Mouse (Mus musculus) MEL (cell line): ENCODE measurements at regions not wholly inside any gene's neighbourhood (a gene's known extent, or its start where the extent isn't known, plus 50 kb on each side); places are given as distances from the start of the nearest gene placed in this dataset.

Experiments
- DNase-seq: peaks from one replicate; pipeline ENCODE4 v3.0.0; 2011; ENCODE audit warnings: low read depth, low spot score
- H3K27ac ChIP-seq: 2 replicates; pipeline ENCODE4 v1.5.1; 2012; ENCODE audit warnings: low read depth, mild to moderate bottlenecking, control low read depth, low read length, moderate library complexity; ENCODE audit not compliant: control insufficient read depth
- H3K27me3 ChIP-seq, 2 experiments: fragments of 150-350 bp in 1 of 2; sonication (generic) in 1 of 2; 2 replicates each; pipeline ENCODE4 v1.6.1; 2012; ENCODE audit warnings: low read length in 2 of 2, mild to moderate bottlenecking in 2 of 2, improper control_type of control experiment in 1 of 2, moderate library complexity in 1 of 2; ENCODE audit not compliant: insufficient read depth in 2 of 2, control insufficient read depth in 1 of 2
- H3K36me3 ChIP-seq, 2 experiments: 2 replicates each; pipeline ENCODE4 v1.6.1; 2012 to 2014; ENCODE audit warnings: low read length in 2 of 2, improper control_type of control experiment in 1 of 2, inconsistent platforms in 1 of 2, mild to moderate bottlenecking in 1 of 2; ENCODE audit not compliant: insufficient read depth in 2 of 2, control insufficient read depth in 1 of 2
- H3K4me1 ChIP-seq, 2 experiments: fragments of 150-350 bp in 1 of 2; sonication (generic) in 1 of 2; 2 replicates each; pipeline ENCODE4 v1.6.1; 2012; ENCODE audit warnings: low read length in 2 of 2, improper control_type of control experiment in 1 of 2, mild to moderate bottlenecking in 1 of 2; ENCODE audit not compliant: insufficient read depth in 2 of 2, control insufficient read depth in 1 of 2
- H3K4me3 ChIP-seq, 2 experiments: fragments of 150-350 bp in 1 of 2; sonication (generic) in 1 of 2; 2 replicates each; pipeline ENCODE4 v1.5.1; 2012; ENCODE audit warnings: low read depth in 2 of 2, low read length in 2 of 2, mild to moderate bottlenecking in 2 of 2, moderate library complexity in 2 of 2, control low read depth in 1 of 2, improper control_type of control experiment in 1 of 2; ENCODE audit not compliant: control insufficient read depth in 1 of 2, insufficient read depth in 1 of 2
- H3K79me2 ChIP-seq: 2 replicates; pipeline ENCODE4 v1.6.1; 2012; ENCODE audit warnings: mild to moderate bottlenecking, low read length, moderate library complexity; ENCODE audit not compliant: control insufficient read depth, poor library complexity, insufficient read depth
- H3K9ac ChIP-seq: 2 replicates; pipeline ENCODE4 v1.6.1; 2012; ENCODE audit warnings: low read depth, mild to moderate bottlenecking, control low read depth, low read length, moderate library complexity; ENCODE audit not compliant: control insufficient read depth, poor library complexity, severe bottlenecking
- H3K9me3 ChIP-seq: fragments of 150-350 bp; sonication (generic); replicated peaks from 2 replicates; pipeline ENCODE4 v1.6.1; 2012; ENCODE audit warnings: mild to moderate bottlenecking, low read length, improper control_type of control experiment, moderate library complexity; ENCODE audit not compliant: insufficient read depth
- BHLHE40 ChIP-seq: IDR thresholded peaks from 2 replicates; pipeline ENCODE4 v1.6.1; 2012; ENCODE audit warnings: low read depth, mild to moderate bottlenecking, inconsistent platforms, low read length, improper control_type of control experiment, borderline replicate concordance
- CHD2 ChIP-seq: IDR thresholded peaks from 2 replicates; pipeline ENCODE4 v1.6.1; 2011; ENCODE audit warnings: low read length, improper control_type of control experiment
- EP300 ChIP-seq, 2 experiments: IDR thresholded peaks; 2 replicates each; pipeline ENCODE4 v1.6.1; 2011; ENCODE audit warnings: improper control_type of control experiment in 2 of 2, low read length in 2 of 2, low read depth in 1 of 2, mild to moderate bottlenecking in 1 of 2
- JUND ChIP-seq: IDR thresholded peaks from 2 replicates; pipeline ENCODE4 v1.6.1; 2011; ENCODE audit warnings: low read depth, mild to moderate bottlenecking, improper control_type of control experiment, low read length
- KAT2A ChIP-seq: conservative IDR thresholded peaks from 2 replicates; pipeline ENCODE4 v1.6.1; 2012; ENCODE audit warnings: low read depth, low read length, improper control_type of control experiment, inconsistent platforms
- MAX ChIP-seq: IDR thresholded peaks from 2 replicates; pipeline ENCODE4 v1.6.1; 2011; ENCODE audit warnings: low read length, improper control_type of control experiment
- MYB ChIP-seq: IDR thresholded peaks from 2 replicates; pipeline ENCODE4 v1.6.1; 2011; ENCODE audit warnings: mild to moderate bottlenecking, low read depth, low read length, improper control_type of control experiment
- MYC ChIP-seq: IDR thresholded peaks from 2 replicates; pipeline ENCODE4 v1.6.1; 2011; ENCODE audit warnings: low read depth, mild to moderate bottlenecking, low read length, improper control_type of control experiment, moderate library complexity
- NRF1 ChIP-seq: IDR thresholded peaks from 2 replicates; pipeline ENCODE4 v1.6.1; 2014; ENCODE audit warnings: low read depth, mild to moderate bottlenecking, inconsistent platforms, low read length, improper control_type of control experiment, moderate library complexity; ENCODE audit not compliant: poor library complexity, insufficient read depth, severe bottlenecking
- POLR2A ChIP-seq, 2 experiments: IDR thresholded peaks; 2 replicates each; pipeline ENCODE4 v1.6.1; 2011 to 2012; ENCODE audit warnings: low read length in 2 of 2, mild to moderate bottlenecking in 2 of 2, control low read depth in 1 of 2, improper control_type of control experiment in 1 of 2, low read depth in 1 of 2, moderate library complexity in 1 of 2; ENCODE audit not compliant: control insufficient read depth in 1 of 2, insufficient read depth in 1 of 2, poor library complexity in 1 of 2
- POLR2AphosphoS2 ChIP-seq: IDR thresholded peaks from 2 replicates; pipeline ENCODE4 v1.6.1; 2011; ENCODE audit warnings: low read length, improper control_type of control experiment
- POLR2AphosphoS5 ChIP-seq: IDR thresholded peaks from 2 replicates; pipeline ENCODE4 v1.6.1; 2012; ENCODE audit warnings: low read depth, borderline replicate concordance, mild to moderate bottlenecking, inconsistent platforms, low read length, moderate library complexity, mixed read lengths
- RAD21 ChIP-seq: IDR thresholded peaks from 2 replicates; pipeline ENCODE4 v1.6.1; 2011; ENCODE audit warnings: mild to moderate bottlenecking, low read depth, low read length, improper control_type of control experiment
- RCOR1 ChIP-seq: IDR thresholded peaks from 2 replicates; pipeline ENCODE4 v1.6.1; 2012; ENCODE audit warnings: low read depth, mild to moderate bottlenecking, inconsistent platforms, low read length, improper control_type of control experiment
- TBP ChIP-seq: IDR thresholded peaks from 2 replicates; pipeline ENCODE4 v1.8.0; 2011; ENCODE audit warnings: low read depth, low read length, improper control_type of control experiment

DNA sequence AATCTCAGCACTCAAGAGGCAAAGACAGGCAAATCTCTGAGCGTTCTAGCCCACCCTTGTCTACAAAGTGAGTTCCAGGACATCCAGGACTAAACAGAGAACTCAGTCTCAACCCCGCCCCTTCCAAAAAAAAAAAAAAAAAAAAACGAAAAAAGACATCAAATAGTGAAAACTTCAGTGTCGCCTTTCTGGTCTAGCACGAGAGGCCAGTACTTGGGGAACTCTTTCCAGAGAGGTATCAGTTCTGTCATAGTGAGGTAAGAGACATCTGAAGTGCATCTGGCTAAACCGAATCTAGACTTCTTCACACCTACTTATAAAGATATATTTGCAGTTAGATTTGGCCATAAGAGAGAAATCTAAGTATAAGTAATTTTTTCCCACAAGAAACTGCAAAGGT is 393.8 kb downstream of the Rnd3 start:
- TF ChIP-seq POLR2AphosphoS2, result no peak
- no peak for TF ChIP-seq NRF1
- TF ChIP-seq JUND, result no peak
- TF ChIP-seq, all 39 proteins: peak for 0
- Histone ChIP-seq H3K36me3 (no peaks in the 10 kb centered on the region), H3K79me2 (no peaks in the 10 kb centered on the region), H3K27ac (no peak overlapping the region), H3K4me1 (no peaks in the 10 kb centered on the region), H3K4me3 (no peak overlapping the region), H3K9me3 (no peaks in the 10 kb centered on the region), H3K9ac (no peak overlapping the region), H3K27me3 (no peaks in the 10 kb centered on the region)
- no peak for DNase-seq

DNA sequence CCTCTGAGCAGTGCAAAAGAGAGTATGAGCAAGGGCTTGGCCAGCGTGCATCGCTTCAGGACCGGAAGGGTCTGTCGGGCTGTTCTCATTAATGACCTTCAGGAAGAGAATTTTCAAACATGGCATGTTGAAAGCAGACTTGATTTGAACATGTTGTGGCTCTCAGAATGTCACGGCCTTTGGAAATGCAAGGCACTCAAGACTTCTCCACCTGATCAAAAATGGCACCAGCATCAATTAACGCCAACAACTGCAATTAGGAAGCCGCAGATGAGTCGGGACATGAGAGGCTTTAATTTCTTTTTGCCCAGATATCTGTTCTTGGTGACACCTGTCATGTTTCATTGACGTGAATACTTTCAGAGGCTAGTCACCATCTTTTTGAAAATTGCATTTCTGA is 396.5 kb downstream of the Rnd3 start:
- Histone ChIP-seq H3K79me2 (no peaks in the 10 kb centered on the region), H3K9me3 (no peaks in the 10 kb centered on the region), H3K9ac (no peak overlapping the region), H3K27me3 (no peaks in the 10 kb centered on the region), H3K4me3 (no peak overlapping the region)
- DNase-seq, result no peak
- no peak for TF ChIP-seq RCOR1
- no peak for TF ChIP-seq MAX
- TF ChIP-seq EP300 (IDR thresholded peaks at IDR 0.05; ENCODE audit: low read depth in 1 of 2, low read length in 2 of 2), result no peak
- no peak for TF ChIP-seq CHD2
- TF ChIP-seq MYC, result no peak
- no peak for TF ChIP-seq KAT2A
- no peak for TF ChIP-seq TBP
- TF ChIP-seq POLR2AphosphoS5, result no peak
- no peak for TF ChIP-seq BHLHE40
- TF ChIP-seq RAD21, result no peak
- no peak for TF ChIP-seq MYB
- TF ChIP-seq, all 39 proteins: peak for 0
- H3K27ac ChIP-seq, result no peak overlapping the region
- no peaks in the 10 kb centered on the region for H3K4me1 ChIP-seq
- no peaks in the 10 kb centered on the region for H3K36me3 ChIP-seq

DNA sequence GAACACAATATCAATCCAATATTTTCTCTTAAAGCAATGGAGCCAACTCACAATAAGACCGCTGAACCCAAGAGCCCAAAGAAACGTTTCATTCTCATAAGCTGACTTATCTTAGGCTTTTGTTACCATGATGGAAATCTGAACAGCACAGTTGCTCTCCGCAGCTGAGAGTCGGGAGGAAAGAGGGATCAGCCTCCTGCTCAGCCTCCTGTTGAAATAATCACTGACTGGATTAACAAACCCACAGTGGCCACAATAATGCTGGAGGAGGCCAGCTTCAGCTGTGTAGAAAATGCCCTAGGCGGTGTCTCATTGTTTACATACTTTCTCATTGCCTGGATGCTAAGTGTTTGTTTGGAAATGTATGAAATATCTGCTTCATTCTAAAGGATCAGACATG is 398.1 kb downstream of the Rnd3 start:
- H3K9me3 ChIP-seq, result no peaks in the 10 kb centered on the region
- H3K27me3 ChIP-seq, result no peaks in the 10 kb centered on the region
- no peak overlapping the region for H3K9ac ChIP-seq
- DNase-seq, result no peak
- no peaks in the 10 kb centered on the region for H3K4me1 ChIP-seq
- no peaks in the 10 kb centered on the region for H3K79me2 ChIP-seq
- no peaks in the 10 kb centered on the region for H3K36me3 ChIP-seq
- TF ChIP-seq MAX, result no peak
- no peak for TF ChIP-seq POLR2A (IDR thresholded peaks at IDR 0.05; ENCODE audit: control insufficient read depth in 1 of 2, insufficient read depth in 1 of 2, low read depth in 1 of 2, low read length in 2 of 2, poor library complexity in 1 of 2)
- TF ChIP-seq CHD2, result no peak
- H3K27ac ChIP-seq, result no peak overlapping the region
- no peak overlapping the region for H3K4me3 ChIP-seq
